Mouse (Mus musculus): Measurements from ENCODE around the gene Gm21866. TPM values are rescaled to one million over a fixed set of nuclear protein-coding genes. Genes with fewer than 3 reads are reported as not detected.
"Not testable (repeated sequence)": the region's sequence is repeated elsewhere in the genome, so short reads cannot be mapped to it uniquely, and the experiment has no call there.

Gm21866 gene
- not detected in 2 replicates for polyA plus RNA-seq (2012)

GRCm38 (mm10) chrY:13465479-13465878 is at the start of gene Gm21866:
TSS of gene Gm21866 (minus strand) at chrY:13465579.
- H3K9me3 ChIP-seq (ENCODE audit: control insufficient read depth, low read length); H3K4me3 ChIP-seq (replicated peaks); H3K36me3 ChIP-seq (ENCODE audit: control insufficient read depth); H3K27me3 ChIP-seq (ENCODE audit: control insufficient read depth); H3K4me1 ChIP-seq (ENCODE audit: control insufficient read depth): not testable (repeated sequence)

GRCm38 (mm10) chrY:13493726-13494125 is 28.3 kb upstream of the Gm21866 start, which contains the start of gene Gm20773:
TSS of gene Gm20773 (plus strand) at chrY:13494026.
- H3K27me3 ChIP-seq (ENCODE audit: control insufficient read depth); H3K9me3 ChIP-seq (ENCODE audit: control insufficient read depth, low read length); H3K4me1 ChIP-seq (ENCODE audit: control insufficient read depth); H3K4me3 ChIP-seq (replicated peaks); H3K36me3 ChIP-seq (ENCODE audit: control insufficient read depth): not testable (repeated sequence)

Other genes with a start within 250 kb of the Gm21866 start
- gene Gm21828, start 241.7 kb downstream of the Gm21866 start, polyA plus RNA-seq (2012): not detected in 2 replicates
- gene Gm21440, start 213.2 kb downstream of the Gm21866 start, polyA plus RNA-seq (2012): not detected in 2 replicates
- gene Gm21454, start 213.1 kb downstream of the Gm21866 start, polyA plus RNA-seq (2012): not detected in 2 replicates
- not detected in 2 replicates for gene Gm21725, start 116.5 kb downstream of the Gm21866 start, polyA plus RNA-seq (2012)
- not detected in 2 replicates for gene Gm20773, start 28.4 kb upstream of the Gm21866 start, polyA plus RNA-seq (2012)